Mouse (Mus musculus) heart, adult 2 months (tissue): ENCODE data around the gene Bcat2. TPM values are rescaled to one million over a fixed set of nuclear protein-coding genes. Genes with fewer than 3 reads are reported as not detected.

ENCODE experiments used
- DNase-seq, 2 experiments: peaks; one replicate each; pipeline ENCODE4 v3.0.0; 2021
- H3K27ac ChIP-seq: fragments of 200-600 bp; 2 replicates; pipeline ENCODE4 v1.8.1; 2022
- H3K27me3 ChIP-seq: fragments of 200-500 bp; 2 replicates; pipeline ENCODE4 v1.6.1; 2012; ENCODE audit warnings: mild to moderate bottlenecking, low read length, inconsistent platforms, mixed read lengths; ENCODE audit not compliant: control insufficient read depth, insufficient read depth
- H3K36me3 ChIP-seq: fragments of 200-500 bp; 2 replicates; pipeline ENCODE4 v1.6.1; 2012; ENCODE audit warnings: low read length, inconsistent platforms; ENCODE audit not compliant: control insufficient read depth, insufficient read depth
- H3K4me1 ChIP-seq: fragments of 200-500 bp; 2 replicates; pipeline ENCODE4 v1.6.1; 2011; ENCODE audit warnings: low read length; ENCODE audit not compliant: control insufficient read depth, insufficient read depth
- H3K4me3 ChIP-seq: fragments of 200-600 bp; 2 replicates; pipeline ENCODE4 v1.8.1; 2022
- H3K79me2 ChIP-seq: fragments of 200-500 bp; replicated peaks from 2 replicates; pipeline ENCODE4 v1.6.1; 2012; ENCODE audit warnings: mild to moderate bottlenecking, inconsistent platforms, low read length, moderate library complexity, mixed read lengths; ENCODE audit not compliant: control insufficient read depth, insufficient read depth
- H3K9ac ChIP-seq: fragments of 200-500 bp; 2 replicates; pipeline ENCODE4 v1.6.1; 2012; ENCODE audit warnings: low read depth, mild to moderate bottlenecking, control low read depth, inconsistent platforms, low read length, mixed read lengths
- CTCF ChIP-seq: fragments of 200-600 bp; IDR thresholded peaks from 2 replicates; pipeline ENCODE4 v1.8.1; 2022; ENCODE audit warnings: antibody characterized with exemption, mild to moderate bottlenecking, moderate library complexity
- EP300 ChIP-seq: fragments of 200-500 bp; IDR thresholded peaks from 2 replicates; pipeline ENCODE4 v1.6.1; 2011; ENCODE audit warnings: low read depth, low read length, control low read depth; ENCODE audit not compliant: insufficient read depth
- POLR2A ChIP-seq: fragments of 200-500 bp; IDR thresholded peaks from 2 replicates; pipeline ENCODE4 v1.6.1; 2011; ENCODE audit warnings: mild to moderate bottlenecking, low read depth, low read length, control low read depth; ENCODE audit not compliant: insufficient read depth
- WGBS: fragments of 180-500 bp; shearing (Covaris S2); methylation state at CpG from one replicate; pipeline ENCODE4 v1.1.7; 2018; 5-methylcytosine and 5-hydroxymethylcytosine counted together
- intact Hi-C: fragments of 180-260 bp; cut with DNase I; formaldehyde crosslinking; loops from one replicate; pipeline ENCODE4 v1.15.1; 2025
- polyA plus RNA-seq: library from polyadenylated mRNA; depleted of rRNA; stranded (reverse); fragments of >200 nt; gene quantifications from 2 replicates; pipeline ENCODE4 v1.2.3, GENCODE M21; 2012
- total RNA-seq, 2 experiments: library from RNA; stranded (reverse); gene quantifications; 2 replicates each; pipeline ENCODE4 v1.2.3; 2021

Bcat2 gene
- total and polyA plus RNA-seq, 3 experiments = 142 to 306 (median 219) TPM

DNA sequence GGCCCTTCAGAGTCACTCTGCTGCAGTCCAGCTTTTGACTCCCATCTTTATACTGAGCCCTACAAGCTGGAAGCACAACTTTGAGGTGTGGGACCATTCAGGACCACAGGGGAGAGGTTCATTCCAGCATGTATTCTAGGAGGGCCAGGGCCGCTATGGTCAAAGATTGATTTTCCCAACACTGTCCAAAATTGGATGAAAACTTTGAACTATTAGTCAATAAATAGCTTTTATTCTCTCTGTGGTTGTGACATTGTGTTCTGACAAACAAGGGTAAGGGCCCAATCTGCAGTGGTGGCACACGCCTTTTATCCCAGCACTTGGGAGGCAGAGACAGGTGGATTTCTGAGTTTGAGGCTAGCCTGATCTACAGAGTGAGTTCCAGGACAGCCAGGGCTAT is 16.0 kb upstream of the Bcat2 start:
- no peak for TF ChIP-seq CTCF
- no peak for TF ChIP-seq EP300
- no peak for TF ChIP-seq POLR2A
- no peak overlapping the region for H3K4me3 ChIP-seq
- no peak overlapping the region for H3K9ac ChIP-seq
- no peak overlapping the region for H3K27ac ChIP-seq
- no peaks in the 10 kb centered on the region for H3K27me3 ChIP-seq
- WGBS = 83% methylated on average over 2 of the region's 2 CpGs
- H3K79me2 ChIP-seq = no peaks in the 10 kb centered on the region
- no peaks in the 10 kb centered on the region for H3K36me3 ChIP-seq
- no peaks in the 10 kb centered on the region for H3K4me1 ChIP-seq
- DNase-seq = no peak
- intact Hi-C loops = loop anchor here (2.0 to 10.0 kb wide), 2 partner anchors 35 to 131 kb away; partner anchors contain the start of gene Ntn5

DNA sequence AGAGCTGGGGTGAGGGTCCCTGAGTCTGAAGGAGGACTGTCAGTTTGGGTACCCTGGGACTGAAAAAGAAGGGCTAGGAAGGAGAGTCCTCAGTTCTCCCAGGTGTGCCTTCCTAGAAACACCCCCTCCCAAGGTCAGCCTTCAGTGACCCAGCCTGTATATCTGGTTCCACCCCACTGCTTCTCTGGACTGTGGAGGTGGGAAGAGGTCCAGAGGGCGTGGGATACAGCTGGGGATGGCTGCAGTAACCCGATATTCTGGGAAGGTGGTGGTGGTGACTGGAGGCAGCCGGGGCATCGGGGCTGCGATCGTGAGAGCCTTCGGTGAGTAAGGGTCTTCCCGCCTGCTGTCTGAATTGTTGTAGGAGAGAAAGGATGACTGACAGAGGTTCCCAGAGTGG is 15.2 kb upstream of the Bcat2 start, which contains the start of gene Hsd17b14:
Hsd17b14 (plus strand) TSS at position 150 of the 400 bp plus-strand sequence.
- intact Hi-C loops = loop anchor here (1.0 to 10.0 kb wide), 3 partner anchors 34 to 130 kb away; partner anchors contain the start of gene Ntn5
- Histone ChIP-seq H3K36me3 (no peaks in the 10 kb centered on the region), H3K9ac (no peak within 1 kb of the TSS), H3K79me2 (no peaks in the 10 kb centered on the region), H3K4me3 (no peak within 1 kb of the TSS), H3K27me3 (no peaks in the 10 kb centered on the region), H3K27ac (no peak within 1 kb of the TSS), H3K4me1 (no peaks in the 10 kb centered on the region)
- TF ChIP-seq CTCF = no peak
- 51% methylated on average over 8 of the region's 8 CpGs for WGBS
- no peak for DNase-seq

- intact Hi-C loops = loop anchor here (1.0 to 10.0 kb wide), 3 partner anchors 33 to 129 kb away; partner anchors contain the start of gene Ntn5
Measured at GRCm38 (mm10) chr7:45555787-45556186, 14.2 kb upstream of the Bcat2 start.

DNA sequence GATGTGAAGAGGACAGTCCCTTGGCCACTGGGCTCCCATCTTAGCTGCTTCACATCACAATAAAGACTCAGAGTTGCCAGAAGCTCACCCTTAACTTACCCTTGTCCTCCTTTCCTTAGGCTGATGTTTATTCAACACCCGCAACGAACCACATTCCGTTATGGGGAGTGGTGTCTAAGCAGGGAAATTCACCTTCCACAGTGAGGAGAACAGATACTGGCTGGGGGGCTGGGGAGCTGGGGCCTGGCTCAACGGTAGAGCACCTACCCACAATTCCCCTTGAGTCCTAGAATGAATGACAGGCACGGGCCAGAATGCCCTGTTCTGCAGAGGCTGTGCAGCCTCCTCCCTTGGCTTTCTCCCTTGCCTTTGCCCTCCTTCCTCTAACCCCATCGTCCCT is 11.0 kb upstream of the Bcat2 start:
- WGBS = 43% methylated on average over 5 of the region's 6 CpGs
- intact Hi-C loops = loop anchor here (10.0 kb wide), 1 partner anchor 126 kb away; the partner anchor contains the start of gene Ntn5
- TF ChIP-seq EP300 (no peak), POLR2A (no peak), CTCF (no peak)

More at GRCm38 (mm10) chr7:45555787-45556186, 14.2 kb upstream of the Bcat2 start:
- no peak overlapping the region for H3K4me3 ChIP-seq
- H3K79me2 ChIP-seq = no peaks in the 10 kb centered on the region
- H3K4me1 ChIP-seq = no peaks in the 10 kb centered on the region
- H3K36me3 ChIP-seq = no peaks in the 10 kb centered on the region
- DNase-seq = peak; percentile 80 to 81
- H3K27ac ChIP-seq = no peak overlapping the region
- 13% methylated on average over 8 of the region's 8 CpGs for WGBS
- H3K9ac ChIP-seq = no peak overlapping the region
- no peaks in the 10 kb centered on the region for H3K27me3 ChIP-seq
- TF ChIP-seq EP300 (peak; percentile 47; the same call in 1 of the 2 replicates), CTCF (peak; percentile 95), POLR2A (no peak)

DNA sequence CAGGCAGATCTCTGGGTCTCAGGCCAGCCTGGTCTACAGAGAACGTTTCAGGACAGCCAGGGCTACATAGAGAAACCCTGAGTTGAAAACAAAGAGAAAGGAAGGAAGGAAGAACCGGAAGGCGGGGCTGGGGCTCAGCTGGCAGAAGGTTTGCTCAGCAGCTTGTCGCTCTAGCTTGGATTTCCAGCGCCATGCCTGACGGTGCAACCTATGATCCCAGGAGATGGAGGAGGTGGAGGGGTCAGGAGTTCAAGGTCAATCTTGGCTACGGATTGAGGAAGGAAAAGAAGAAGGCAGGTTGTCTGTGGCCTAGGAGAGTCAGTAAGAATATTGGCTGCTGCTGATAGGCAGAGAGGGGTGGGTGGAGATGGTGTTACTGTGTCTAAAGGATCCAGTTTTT is 9.7 kb upstream of the Bcat2 start:
- Histone ChIP-seq H3K4me3 (no peak overlapping the region), H3K4me1 (no peaks in the 10 kb centered on the region), H3K9ac (no peak overlapping the region), H3K27ac (no peak overlapping the region), H3K79me2 (no peaks in the 10 kb centered on the region), H3K27me3 (no peaks in the 10 kb centered on the region), H3K36me3 (no peaks in the 10 kb centered on the region)
- no peak for DNase-seq
- intact Hi-C loops = loop anchor here (2.0 kb wide), 2 partner anchors 83 to 109 kb away; no protein-coding TSS in a partner anchor
- TF ChIP-seq EP300 (no peak), POLR2A (no peak), CTCF (no peak)
- WGBS = 61% methylated on average over 7 of the region's 7 CpGs

More for the DNA sequence above, 11.0 kb upstream of the Bcat2 start:
- Histone ChIP-seq H3K27me3 (no peaks in the 10 kb centered on the region), H3K9ac (no peak overlapping the region), H3K4me3 (no peak overlapping the region), H3K79me2 (no peaks in the 10 kb centered on the region), H3K4me1 (no peaks in the 10 kb centered on the region), H3K27ac (no peak overlapping the region), H3K36me3 (no peaks in the 10 kb centered on the region)
- no peak for DNase-seq

DNA sequence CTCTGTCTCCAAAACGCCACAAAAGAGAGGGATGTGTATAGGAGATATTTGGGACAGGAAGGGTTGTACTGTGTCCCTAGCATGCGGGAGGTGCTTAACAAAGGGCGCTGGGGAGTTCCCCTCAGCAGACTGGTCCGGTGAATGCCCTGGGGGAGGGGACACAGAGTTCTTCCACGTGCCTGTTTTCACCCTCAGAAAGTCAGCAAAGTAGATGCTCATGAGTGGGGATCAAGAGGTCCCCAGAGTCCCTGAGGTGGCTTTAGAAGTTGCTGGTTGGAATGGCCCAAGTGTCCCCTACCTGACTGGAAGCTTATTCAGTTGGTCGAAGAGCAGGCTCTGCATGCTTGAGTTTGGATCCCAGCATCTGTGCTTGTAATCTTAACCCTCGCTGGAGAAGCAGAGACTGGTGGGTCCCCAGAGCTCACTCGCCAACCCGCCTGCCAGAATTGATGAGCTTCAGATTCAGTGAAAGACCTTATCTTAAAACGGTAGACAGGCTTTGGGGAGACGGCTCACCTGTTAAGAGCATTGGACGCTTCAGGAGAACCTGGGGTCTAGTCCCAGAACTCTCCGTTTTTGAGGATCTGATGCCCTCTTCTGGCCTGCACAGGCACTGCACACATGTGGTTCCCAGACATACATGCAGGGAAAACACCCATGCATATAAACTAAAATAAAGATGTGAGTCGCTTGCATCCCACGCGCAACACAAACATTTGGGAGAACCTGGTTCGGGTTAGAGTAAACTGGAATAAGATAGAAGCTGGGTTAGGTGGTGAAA is 8.9 kb upstream of the Bcat2 start:
- H3K4me1 ChIP-seq = no peaks in the 10 kb centered on the region
- no peaks in the 10 kb centered on the region for H3K36me3 ChIP-seq
- 21% methylated on average over 17 of the region's 17 CpGs for WGBS
- H3K79me2 ChIP-seq = no peaks in the 10 kb centered on the region
- H3K4me3 ChIP-seq = no peak overlapping the region
- H3K27ac ChIP-seq = no peak overlapping the region
- no peaks in the 10 kb centered on the region for H3K27me3 ChIP-seq
- H3K9ac ChIP-seq = no peak overlapping the region
- TF ChIP-seq CTCF (peak; percentile 97), POLR2A (no peak), EP300 (peak; percentile 77; the same call in 1 of the 2 replicates)
- intact Hi-C loops = loop anchor here (2.0 kb wide), 2 partner anchors 84 to 110 kb away; no protein-coding TSS in a partner anchor
- peak; percentile 74 to 85 for DNase-seq
